ENCODE assay signal across 8 mouse cellular contexts in the genomic region with DNA sequence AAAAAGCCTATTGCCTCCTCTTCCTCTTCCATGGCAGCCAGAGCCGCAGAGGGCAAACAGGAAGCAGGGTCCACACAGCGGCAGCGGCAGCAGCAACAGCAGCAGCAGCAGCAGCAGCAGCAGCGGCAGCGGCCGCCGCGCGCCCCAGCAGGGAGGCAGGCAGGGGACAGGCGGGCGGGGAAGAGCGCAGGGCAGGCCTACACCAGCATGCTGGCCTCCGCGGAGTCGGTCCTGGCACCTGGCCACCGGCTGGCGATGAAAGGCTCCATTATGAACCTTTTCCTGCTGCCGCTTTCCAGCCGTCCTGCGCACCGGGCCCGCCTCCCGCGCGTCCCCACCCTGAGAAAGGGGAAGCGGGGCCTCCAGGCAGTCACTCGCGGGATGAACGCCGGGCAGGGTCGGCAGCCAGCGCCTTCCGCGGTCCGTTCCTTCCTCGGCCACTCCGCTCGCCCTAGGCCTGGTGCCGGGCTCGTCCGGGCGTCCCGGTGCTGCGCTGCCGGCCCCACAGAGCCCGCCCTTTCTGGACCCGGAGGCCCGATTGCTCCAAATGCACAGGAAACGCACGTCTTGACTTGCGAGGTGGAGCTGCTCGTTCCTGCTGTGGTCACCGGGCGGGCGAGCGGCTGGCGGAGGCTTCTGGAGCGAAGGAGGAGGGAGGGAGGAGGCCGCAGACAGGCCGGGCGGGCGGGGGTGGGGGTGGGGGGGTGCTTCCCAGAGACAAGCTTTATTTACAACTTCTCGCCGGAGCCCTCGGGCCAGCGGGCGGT.
DNase-seq lines count a peak whose midpoint lies in the region; ATAC-seq and TF ChIP-seq lines count a peak whose summit lies in the region.

No protein-coding gene starts in this region.

- TF ChIP-seq POLR2A in brain, embryonic 14.5 days (IDR thresholded peaks at IDR 0.05; ENCODE audit: borderline replicate concordance, extremely low read depth, insufficient read depth, insufficient read length, poor library complexity, severe bottlenecking): 0 out of 2 replicates have a peak, but pooled peaks have one; percentile 10
- TF ChIP-seq POLR2A in lung, adult 2 months (IDR thresholded peaks at IDR 0.05; ENCODE audit: borderline replicate concordance, extremely low read depth, low read depth, low read length): peak; percentile 50; the same call in 1 of the 2 replicates

- peaks cover 27% of the 10 kb centered on the region for H3K4me1 ChIP-seq in forebrain, embryonic 14.5 days (ENCODE audit: control insufficient read depth, insufficient read depth, low read length)
- peaks cover 33% of the 10 kb centered on the region for H3K4me1 ChIP-seq in lung, adult 2 months (ENCODE audit: control insufficient read depth, insufficient read depth, low read length)
- H3K4me1 ChIP-seq in neural tube, embryonic 14.5 days (ENCODE audit: control insufficient read depth, insufficient read depth, low read length): peaks cover 53% of the 10 kb centered on the region

- no peak for TF ChIP-seq CTCF in brain, embryonic 14.5 days (IDR thresholded peaks at IDR 0.05; ENCODE audit: borderline replicate concordance, extremely low read depth, insufficient read depth, insufficient read length)
- TF ChIP-seq CTCF in lung, adult 2 months (IDR thresholded peaks at IDR 0.05; ENCODE audit: insufficient read depth, low read length): no peak

- WGBS in forebrain, embryonic 14.5 days: under 1% methylated on average over 52 of the region's 67 CpGs
- WGBS in lung, adult 2 months: under 1% methylated on average over 64 of the region's 67 CpGs
- WGBS in neural tube, embryonic 14.5 days: 0% methylated on average over 52 of the region's 67 CpGs

- peak overlapping the region; percentile 76 for H3K4me2 ChIP-seq in forebrain, embryonic 14.5 days (ENCODE audit: low read length)
- H3K4me2 ChIP-seq in neural tube, embryonic 14.5 days (ENCODE audit: low read depth, low read length): peak overlapping the region; percentile 72

- H3K9me3 ChIP-seq in forebrain, embryonic 14.5 days (replicated peaks; ENCODE audit: control insufficient read depth, low read length): no peaks in the 10 kb centered on the region
- H3K9me3 ChIP-seq in neural tube, embryonic 14.5 days (ENCODE audit: control insufficient read depth, low read length): no peaks in the 10 kb centered on the region

- DNase-seq in CD4-positive helper T cell, adult 2 months (ENCODE audit: low read depth, low spot score): peak; percentile 75
- peak; percentile 95 for DNase-seq in brain, embryonic 14.5 days (ENCODE audit: low read depth)
- DNase-seq in forebrain, embryonic 14.5 days (ENCODE audit: low spot score): peak; percentile 86
- DNase-seq in heart, postnatal 14 days: peak; percentile 91 to 92
- DNase-seq in layer of hippocampus, adult 18-20 months (ENCODE audit: low spot score in 2 of 2): peak; percentile 79 to 84
- DNase-seq in lung, adult 2 months: peak; percentile 89
- peak; percentile 89 for DNase-seq in testis, postnatal 10 days (ENCODE audit: low spot score)

- no peaks in the 10 kb centered on the region for H3K27me3 ChIP-seq in forebrain, embryonic 14.5 days (replicated peaks; ENCODE audit: control insufficient read depth, insufficient read depth, low read length)
- no peaks in the 10 kb centered on the region for H3K27me3 ChIP-seq in neural tube, embryonic 14.5 days (ENCODE audit: control insufficient read depth, insufficient read depth, low read length)

- H3K36me3 ChIP-seq in forebrain, embryonic 14.5 days (ENCODE audit: control insufficient read depth, insufficient read depth, low read length): no peaks in the 10 kb centered on the region
- H3K36me3 ChIP-seq in neural tube, embryonic 14.5 days (ENCODE audit: control insufficient read depth, insufficient read depth, low read length): no peaks in the 10 kb centered on the region

- peak overlapping the region; percentile 88 for H3K9ac ChIP-seq in forebrain, embryonic 14.5 days (ENCODE audit: low read length)
- peak overlapping the region; percentile 93 for H3K9ac ChIP-seq in neural tube, embryonic 14.5 days (replicated peaks; ENCODE audit: low read depth, low read length)

- ATAC-seq in forebrain, embryonic 14.5 days: peak; percentile 81
- peak; percentile 72 for ATAC-seq in neural tube, embryonic 14.5 days (ENCODE audit: low read depth)

- H3K4me3 ChIP-seq in forebrain, embryonic 14.5 days (ENCODE audit: low read depth, low read length): peak overlapping the region; percentile 59
- H3K4me3 ChIP-seq in lung, adult 2 months (replicated peaks; ENCODE audit: extremely low read depth, low read depth, low read length): peak overlapping the region; percentile 81
- H3K4me3 ChIP-seq in neural tube, embryonic 14.5 days (ENCODE audit: low read depth, low read length): peak overlapping the region; percentile 56

- intact Hi-C loops in heart, postnatal 14 days (cut with DNase I): loop anchor here (1.0 to 5.0 kb wide), 2 partner anchors 38 to 77 kb away; no protein-coding TSS in a partner anchor

- H3K27ac ChIP-seq in forebrain, embryonic 14.5 days (ENCODE audit: low read depth, low read length): peak overlapping the region; percentile 86
- H3K27ac ChIP-seq in neural tube, embryonic 14.5 days (ENCODE audit: low read depth, low read length): peak overlapping the region; percentile 97

Comparison
In these comparisons a context has a peak if more than half of its experiments do, and no peak if none do; other contexts are left out.
1. Peak in every context shown above with its lines: DNase-seq, ATAC-seq, H3K4me3 ChIP-seq and H3K27ac ChIP-seq.